Mouse (Mus musculus): ENCODE data around the gene H2al1e. TPM values are rescaled to one million over a fixed set of nuclear protein-coding genes. Genes with fewer than 3 reads are reported as not detected.
A peak's percentile ranks its signal among the peaks of the same experiment; 100 is the strongest.

Gene H2al1e
- polyA plus RNA-seq, 1 experiment, result not detected

- no peak for TF ChIP-seq POLR2A (IDR thresholded peaks at IDR 0.05; ENCODE audit: borderline replicate concordance, extremely low read depth, insufficient read depth, insufficient read length, poor library complexity, severe bottlenecking)
- TF ChIP-seq CTCF (IDR thresholded peaks at IDR 0.05; ENCODE audit: borderline replicate concordance, extremely low read depth, insufficient read depth, insufficient read length), result no peak
- peak; percentile 76 for DNase-seq (ENCODE audit: low read depth)
These were observed 34.0 kb downstream of the H2al1e start for GRCm38 (mm10) chrX:11345762-11346161.

- no peak for DNase-seq (ENCODE audit: low read depth)
- TF ChIP-seq POLR2A (IDR thresholded peaks at IDR 0.05; ENCODE audit: borderline replicate concordance, extremely low read depth, insufficient read depth, insufficient read length, poor library complexity, severe bottlenecking) (no peak), CTCF (IDR thresholded peaks at IDR 0.05; ENCODE audit: borderline replicate concordance, extremely low read depth, insufficient read depth, insufficient read length) (no peak)
These were observed 35.0 kb downstream of the H2al1e start for GRCm38 (mm10) chrX:11346756-11347155.

- TF ChIP-seq POLR2A (IDR thresholded peaks at IDR 0.05; ENCODE audit: borderline replicate concordance, extremely low read depth, insufficient read depth, insufficient read length, poor library complexity, severe bottlenecking) (no peak), CTCF (IDR thresholded peaks at IDR 0.05; ENCODE audit: borderline replicate concordance, extremely low read depth, insufficient read depth, insufficient read length) (no peak)
- no peak for DNase-seq (ENCODE audit: low read depth)
These were observed 49.1 kb downstream of the H2al1e start for GRCm38 (mm10) chrX:11360823-11361222.

- DNase-seq (ENCODE audit: low read depth), result no peak
- TF ChIP-seq CTCF (IDR thresholded peaks at IDR 0.05; ENCODE audit: borderline replicate concordance, extremely low read depth, insufficient read depth, insufficient read length) (no peak), POLR2A (IDR thresholded peaks at IDR 0.05; ENCODE audit: borderline replicate concordance, extremely low read depth, insufficient read depth, insufficient read length, poor library complexity, severe bottlenecking) (no peak)
These were observed 49.5 kb downstream of the H2al1e start for GRCm38 (mm10) chrX:11361261-11361660.

Other genes with a start within 250 kb of the H2al1e start
- gene H2al1a, start 12.7 kb upstream of the H2al1e start, polyA plus RNA-seq (2012; rRNA removed), result not detected in 2 replicates
- gene H2al1b, start 9.5 kb upstream of the H2al1e start, polyA plus RNA-seq (2012; rRNA removed), result not detected in 2 replicates
- not detected in 2 replicates for gene H2al1c, start 6.3 kb upstream of the H2al1e start, polyA plus RNA-seq (2012; rRNA removed)
- gene H2al1d, start 3.1 kb upstream of the H2al1e start, polyA plus RNA-seq (2012; rRNA removed), result not detected in 2 replicates
- gene H2al1f, start 3.2 kb downstream of the H2al1e start, polyA plus RNA-seq (2012; rRNA removed), result not detected in 2 replicates
- not detected in 2 replicates for gene H2al1g, start 6.3 kb downstream of the H2al1e start, polyA plus RNA-seq (2012; rRNA removed)
- not detected in 2 replicates for gene H2al1h, start 9.6 kb downstream of the H2al1e start, polyA plus RNA-seq (2012; rRNA removed)
- gene H2al1i, start 12.7 kb downstream of the H2al1e start, polyA plus RNA-seq (2012; rRNA removed), result not detected in 2 replicates
- gene H2al1j, start 15.9 kb downstream of the H2al1e start, polyA plus RNA-seq (2012; rRNA removed), result not detected in 2 replicates

Data from brain, embryonic 14.5 days (tissue).